Mouse (Mus musculus): ENCODE measurements around the gene Slc41a1.
A peak's percentile ranks its signal among the peaks of the same experiment; 100 is the strongest.
"Not testable (repeated sequence)": the region's sequence is repeated elsewhere in the genome, so short reads cannot be mapped to it uniquely, and the experiment has no call there.

Gene Slc41a1

DNA sequence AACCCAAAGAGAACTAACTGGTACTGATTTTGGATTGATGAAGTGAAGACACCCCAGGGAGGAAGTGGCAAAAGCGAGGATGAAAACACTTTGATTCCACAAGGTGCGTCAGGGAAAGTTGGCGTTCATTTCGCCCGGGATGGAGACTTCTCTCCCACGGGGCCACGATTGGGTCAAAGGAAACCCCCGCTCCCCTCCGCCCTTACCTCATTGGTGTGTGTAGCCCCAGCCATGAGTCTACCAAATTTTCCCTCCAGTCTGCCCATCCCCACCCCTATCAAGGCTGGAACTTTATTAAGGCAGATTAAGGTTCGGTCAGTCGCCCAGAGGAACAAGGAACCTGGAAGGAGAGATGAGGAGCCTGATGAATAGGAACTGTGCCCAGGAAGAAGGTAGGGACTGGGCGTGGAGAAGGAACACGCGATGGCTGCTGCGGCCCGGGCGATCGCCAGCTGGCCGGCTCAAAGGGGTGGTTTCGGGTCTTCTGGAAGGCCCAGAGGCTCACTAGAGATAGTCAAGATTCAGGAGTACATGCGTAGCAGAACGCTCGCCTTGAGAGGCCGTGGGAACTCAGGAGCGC is at the start of gene Slc41a1:
TSS of gene Slc41a1 (plus strand) at position 287 of the 580 bp plus-strand sequence.
- no peak for DNase-seq (ENCODE audit: low spot score in 2 of 2)

DNA sequence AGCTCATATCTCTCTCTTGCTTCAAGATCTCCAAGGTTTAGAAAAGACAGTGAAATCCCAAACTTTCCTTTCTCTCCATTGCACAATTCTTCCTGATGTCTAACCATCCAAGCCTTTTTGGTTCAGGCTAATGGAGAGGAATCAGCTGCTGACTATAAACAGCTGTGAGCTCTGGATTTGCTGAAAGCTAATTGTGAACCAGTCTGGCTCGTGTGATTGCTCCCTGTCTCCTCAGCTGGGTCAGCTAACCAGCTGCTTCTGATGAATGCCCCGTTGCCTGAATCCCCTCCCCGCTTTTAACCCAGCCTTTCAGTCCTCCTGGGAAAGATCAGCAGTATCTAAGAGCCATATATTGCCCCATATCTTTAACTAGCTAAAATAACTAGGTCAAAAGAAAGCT is 32.7 kb upstream of the Slc41a1 start:
- DNase-seq (ENCODE audit: low spot score in 2 of 2) = no peak

DNA sequence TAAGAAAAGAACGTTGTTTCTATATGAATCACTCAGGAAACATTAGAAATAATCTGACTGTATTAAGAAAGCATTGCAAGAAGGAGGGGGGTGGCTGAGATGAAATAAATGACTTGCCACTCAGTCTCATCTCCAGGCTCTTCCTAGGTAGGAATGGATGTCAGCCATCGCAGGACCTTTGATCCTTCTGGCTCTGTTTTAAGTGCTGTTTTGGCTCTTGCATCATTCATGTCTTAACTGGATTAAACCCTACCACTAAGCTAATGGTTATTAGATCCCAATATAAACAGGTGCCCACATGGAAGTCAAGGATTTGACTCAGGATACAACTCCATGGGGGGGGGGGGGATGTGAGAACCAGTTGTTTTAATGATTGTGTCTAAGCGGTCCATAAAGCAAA is 32.1 kb upstream of the Slc41a1 start:
- no peak for DNase-seq (ENCODE audit: low spot score in 2 of 2)

DNA sequence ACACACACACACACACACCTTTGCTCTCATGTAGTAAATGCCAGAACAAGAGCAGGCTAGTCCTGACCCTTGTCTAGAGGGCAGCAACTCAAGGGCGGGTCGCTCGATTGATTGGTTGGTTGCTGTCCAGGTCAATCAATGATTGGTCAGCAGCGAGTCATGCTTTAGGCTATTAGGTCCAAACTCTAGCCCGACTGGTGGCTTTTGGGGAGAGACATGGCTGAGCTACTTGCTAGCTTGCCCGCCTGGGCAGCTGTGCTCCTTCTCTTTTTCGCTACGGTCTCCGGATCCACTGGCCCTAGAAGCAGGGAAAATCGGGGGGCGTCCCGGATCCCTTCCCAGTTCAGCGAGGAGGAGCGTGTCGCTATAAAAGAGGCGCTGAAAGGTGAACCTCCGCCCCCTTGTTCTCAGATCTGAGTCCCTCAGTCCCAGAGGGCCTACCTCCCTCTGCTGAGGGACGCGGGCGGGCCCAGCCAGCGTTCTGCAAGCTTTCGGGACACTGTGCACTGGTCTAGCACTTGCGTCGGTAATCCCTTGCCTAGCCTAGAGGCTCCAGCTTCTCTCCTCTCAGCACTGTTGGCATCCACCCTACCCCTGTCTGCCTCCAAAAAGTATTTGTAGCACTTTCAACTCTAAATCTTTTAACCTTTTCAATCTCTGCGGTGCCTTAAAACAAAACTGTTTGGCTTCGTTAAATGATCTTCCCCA is 29.9 kb upstream of the Slc41a1 start, which contains the start of gene Pm20d1:
TSS of gene Pm20d1 (plus strand) at position 180 of the 708 bp plus-strand sequence.
- DNase-seq (ENCODE audit: low spot score in 2 of 2) = peak in 1 of 2 experiments; percentile 4

DNA sequence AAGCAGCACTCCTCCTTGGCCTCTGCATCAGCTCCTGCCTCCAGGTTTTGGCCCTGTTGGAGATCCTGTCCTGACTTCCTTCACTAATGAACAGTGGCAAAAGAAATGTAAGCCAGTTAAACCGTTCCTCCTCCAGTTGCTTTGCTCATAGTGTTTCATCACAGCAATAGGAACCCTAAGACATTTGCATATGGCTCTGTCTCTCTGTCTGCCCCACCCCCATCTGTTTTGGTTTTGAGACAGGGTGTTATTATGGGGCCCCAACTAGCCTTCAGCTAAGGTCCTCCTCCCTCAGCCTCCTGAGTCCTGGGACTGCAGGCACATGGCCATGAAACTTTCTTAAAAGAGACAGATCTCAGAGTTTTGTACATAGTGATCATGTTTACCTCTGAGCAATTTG is 27.3 kb upstream of the Slc41a1 start:
- no peak for DNase-seq (ENCODE audit: low spot score in 2 of 2)

DNA sequence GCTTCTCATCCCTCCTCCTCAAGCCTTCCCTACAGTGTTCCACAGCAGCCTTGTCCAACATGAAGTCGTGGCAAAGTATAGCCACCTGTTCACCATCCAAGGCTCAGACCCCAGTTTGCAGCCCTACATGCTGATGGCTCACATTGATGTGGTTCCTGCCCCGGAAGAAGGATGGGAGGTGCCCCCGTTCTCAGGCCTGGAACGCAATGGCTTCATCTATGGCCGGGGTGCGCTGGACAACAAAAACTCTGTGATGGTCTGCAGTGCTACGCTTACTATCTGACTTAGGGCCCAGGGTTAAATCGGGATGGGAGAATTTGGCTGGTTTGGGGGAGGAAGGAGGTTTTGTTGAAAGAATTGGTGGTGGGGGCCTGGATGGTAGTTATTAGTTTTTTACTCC is 26.2 kb upstream of the Slc41a1 start:
- DNase-seq (ENCODE audit: low spot score in 2 of 2) = no peak

DNA sequence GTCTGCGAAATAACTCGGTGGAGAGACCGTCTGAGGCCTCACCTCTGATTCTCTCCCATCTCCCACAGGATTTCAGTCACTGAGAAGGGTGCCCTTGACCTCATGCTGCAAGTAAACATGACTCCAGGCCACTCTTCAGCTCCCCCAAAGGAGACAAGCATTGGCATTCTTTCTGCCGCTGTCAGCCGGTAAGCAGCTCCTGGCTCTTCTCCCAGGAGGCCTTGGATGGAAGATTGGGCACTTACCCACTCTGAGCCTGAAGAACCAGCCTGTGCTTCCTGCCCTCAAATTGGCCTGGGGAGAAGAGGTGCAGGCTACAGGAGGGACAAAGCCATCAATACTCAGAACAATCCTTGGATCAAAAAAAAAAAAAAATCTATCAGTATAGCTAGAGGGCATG is 24.6 kb upstream of the Slc41a1 start:
- DNase-seq (ENCODE audit: low spot score in 2 of 2) = no peak

DNA sequence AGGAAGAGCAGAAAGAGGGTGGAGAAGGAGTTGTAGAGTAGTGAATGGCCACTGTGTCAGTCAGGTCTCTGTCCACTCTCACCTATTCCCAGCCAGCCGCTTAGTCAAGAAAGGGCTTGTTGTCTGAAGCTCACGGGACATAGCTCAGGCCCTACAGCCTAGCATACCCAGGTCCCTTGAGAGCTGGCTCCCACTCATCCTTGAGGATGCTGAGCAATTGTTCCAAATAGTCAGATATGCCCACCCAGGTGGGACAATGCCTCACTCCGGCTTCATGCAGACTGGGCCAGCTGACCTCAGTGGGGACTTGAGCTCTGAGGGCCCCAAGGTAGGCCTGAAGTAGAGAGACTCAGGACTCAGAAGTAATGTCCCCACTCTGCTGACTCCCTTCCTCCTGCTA is 23.1 kb upstream of the Slc41a1 start:
- no peak for DNase-seq (ENCODE audit: low spot score in 2 of 2)

DNA sequence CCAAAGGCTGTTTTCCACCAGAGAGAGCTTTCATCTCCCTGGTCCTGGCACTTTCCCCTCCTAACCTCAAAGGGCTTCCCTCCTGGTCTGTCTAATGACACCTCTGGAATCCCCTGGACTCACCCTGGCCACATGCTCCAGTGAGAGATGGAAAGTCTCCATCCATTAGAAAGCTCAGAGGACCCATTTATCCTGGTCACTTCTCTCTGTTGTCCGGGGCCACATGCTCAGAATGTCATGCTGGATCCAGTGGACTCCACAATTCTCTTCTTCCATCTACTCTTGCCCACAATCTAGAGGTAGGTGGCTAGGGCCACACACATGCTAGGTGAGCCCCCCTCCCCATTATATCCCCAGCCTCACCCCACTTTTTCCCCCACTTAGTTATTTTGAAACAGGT is 18.3 kb upstream of the Slc41a1 start:
- DNase-seq (ENCODE audit: low spot score in 2 of 2) = no peak

DNA sequence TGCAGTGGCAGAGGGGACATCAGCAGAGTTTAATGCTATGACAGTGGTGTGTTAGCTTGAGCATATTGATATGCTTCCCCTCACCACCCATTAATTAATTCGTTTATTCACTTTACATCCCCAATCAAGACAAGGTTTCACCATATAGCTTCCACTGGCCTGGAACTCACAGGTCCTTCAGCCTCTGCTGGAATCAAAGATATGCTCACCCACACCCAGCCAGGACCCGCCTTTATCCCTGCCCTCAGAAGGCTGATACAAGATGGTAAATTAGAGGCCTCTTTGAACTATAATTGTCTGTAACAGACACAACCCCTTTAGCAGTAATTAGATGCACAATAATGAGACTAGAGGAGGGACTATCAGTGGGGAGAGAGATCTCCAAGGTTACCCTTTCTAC is 17.6 kb upstream of the Slc41a1 start:
- DNase-seq (ENCODE audit: low spot score in 2 of 2) = no peak

DNA sequence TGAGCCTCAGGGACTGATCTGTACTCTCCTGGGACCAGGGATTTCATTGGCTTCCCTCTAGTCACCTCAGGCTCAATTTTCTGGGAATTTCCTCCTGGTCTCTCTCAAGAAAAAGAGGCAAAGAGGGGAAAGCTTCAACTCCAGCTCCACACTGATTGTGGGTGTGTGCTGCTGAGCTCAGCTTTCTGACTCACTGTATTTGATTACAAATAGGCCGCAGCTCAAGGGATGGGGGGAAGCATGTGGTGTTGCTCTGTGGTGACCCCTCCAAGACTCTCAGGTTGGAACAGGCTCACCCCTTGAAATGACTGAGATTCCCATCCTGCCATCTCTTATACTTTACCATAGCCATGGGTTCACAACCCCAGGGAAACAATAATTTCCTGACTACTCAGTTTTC is 15.9 kb upstream of the Slc41a1 start:
- no peak for DNase-seq (ENCODE audit: low spot score in 2 of 2)

DNA sequence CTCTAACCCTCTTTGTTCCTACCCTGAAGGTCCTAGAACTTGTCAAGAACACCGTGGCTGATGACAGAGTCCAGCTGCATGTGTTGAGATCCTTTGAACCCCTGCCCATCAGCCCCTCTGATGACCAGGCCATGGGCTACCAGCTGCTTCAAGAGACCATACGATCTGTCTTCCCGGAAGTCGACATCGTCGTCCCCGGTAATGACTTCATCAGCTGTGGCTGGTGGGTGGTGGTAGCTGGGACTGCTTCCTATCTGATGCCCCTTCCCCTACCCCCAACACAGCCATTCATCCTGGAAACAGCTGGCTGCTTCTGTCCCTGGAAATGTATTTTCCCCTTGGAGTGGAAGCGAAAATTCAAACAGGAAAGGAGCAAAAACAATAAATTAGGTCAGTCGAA is 15.3 kb upstream of the Slc41a1 start:
- DNase-seq (ENCODE audit: low spot score in 2 of 2) = no peak

DNA sequence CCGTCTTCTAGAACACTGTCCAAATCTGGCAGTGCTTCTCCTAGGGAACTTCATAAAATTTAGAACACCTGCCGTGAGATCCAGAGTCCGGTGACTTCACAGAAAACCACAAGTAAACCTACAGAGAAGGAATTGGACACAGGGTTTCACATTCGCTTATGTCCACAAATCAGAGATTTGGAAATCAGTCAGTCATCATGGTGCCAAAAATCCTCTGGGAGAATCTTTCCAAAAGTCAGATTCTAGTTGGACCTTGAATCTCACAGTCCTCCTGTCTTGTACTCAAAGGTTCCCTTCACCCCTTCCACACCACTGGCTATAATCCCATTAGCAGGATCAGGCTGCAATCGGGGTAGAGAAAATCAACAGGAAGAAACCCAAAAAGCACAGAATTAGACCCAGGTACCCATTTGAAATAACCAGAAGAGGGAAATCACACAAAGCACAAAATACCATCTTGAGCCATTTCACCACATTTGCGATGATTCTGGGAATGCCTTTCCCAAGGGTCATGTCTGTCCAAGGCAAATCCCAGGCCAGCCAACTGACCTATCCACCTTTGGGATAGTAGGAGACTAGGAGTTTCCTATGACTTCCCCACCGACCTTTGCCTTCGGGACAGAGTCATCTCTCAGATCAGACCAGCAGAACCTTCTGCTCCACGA is 14.5 kb upstream of the Slc41a1 start:
- no peak for DNase-seq (ENCODE audit: low spot score in 2 of 2)

DNA sequence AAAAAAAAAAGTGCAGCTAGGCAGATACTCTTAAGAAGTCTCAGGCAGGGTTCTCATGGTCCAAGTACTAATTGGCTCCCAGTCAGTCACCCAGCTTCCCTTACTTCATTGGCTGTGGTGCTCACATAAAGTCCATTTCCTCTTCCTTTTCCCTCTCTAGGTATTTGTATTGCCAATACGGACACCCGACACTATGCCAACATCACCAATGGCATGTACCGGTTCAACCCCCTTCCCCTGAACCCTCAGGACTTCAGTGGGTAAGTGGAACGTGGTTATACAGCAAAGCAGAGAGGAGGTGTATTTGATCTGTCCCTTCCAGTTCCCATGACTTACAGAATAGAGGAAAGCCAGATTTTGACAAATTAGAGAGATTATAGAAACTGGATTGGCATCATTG is 13.6 kb upstream of the Slc41a1 start:
- DNase-seq (ENCODE audit: low spot score in 2 of 2) = no peak

DNA sequence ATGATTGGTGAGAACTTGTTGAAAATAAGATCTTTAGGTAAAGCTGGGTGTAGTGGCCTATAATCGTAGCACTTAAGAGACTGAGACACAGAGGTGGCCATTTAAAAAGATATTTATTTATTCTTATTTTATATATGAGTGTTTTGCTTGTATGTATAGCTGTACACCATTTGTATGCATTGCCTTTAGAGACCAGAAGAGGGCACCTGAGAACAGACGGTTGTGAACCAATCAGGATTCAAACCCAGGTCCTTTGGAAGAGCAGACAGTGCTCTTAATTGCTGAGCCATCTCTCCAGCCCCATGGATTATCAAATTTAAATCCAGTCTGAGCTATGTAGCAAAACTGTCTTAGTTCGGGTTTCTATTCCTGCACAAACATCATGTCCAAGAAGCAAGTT is 13.1 kb upstream of the Slc41a1 start:
- no peak for DNase-seq (ENCODE audit: low spot score in 2 of 2)

DNA sequence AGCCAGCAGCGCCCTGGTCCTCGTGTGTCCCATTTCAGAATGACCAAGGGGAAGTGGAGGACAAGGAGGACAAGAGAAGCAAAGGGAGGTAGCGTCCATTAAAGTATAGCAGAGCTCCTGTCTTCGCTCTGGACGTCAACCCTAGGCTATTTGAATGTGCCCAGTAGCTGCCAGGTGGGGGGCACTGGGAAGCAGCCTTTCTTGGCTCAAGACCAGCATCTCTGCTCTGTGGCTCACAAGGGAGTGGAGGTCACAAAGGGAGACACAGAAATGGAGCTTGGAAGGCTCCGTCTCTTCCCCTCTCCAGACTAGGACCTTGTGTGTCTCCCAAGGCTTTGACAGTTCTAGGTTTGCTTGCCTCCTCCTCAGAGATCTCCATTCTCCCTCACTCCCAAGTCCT is 10.4 kb upstream of the Slc41a1 start:
- no peak for DNase-seq (ENCODE audit: low spot score in 2 of 2)

DNA sequence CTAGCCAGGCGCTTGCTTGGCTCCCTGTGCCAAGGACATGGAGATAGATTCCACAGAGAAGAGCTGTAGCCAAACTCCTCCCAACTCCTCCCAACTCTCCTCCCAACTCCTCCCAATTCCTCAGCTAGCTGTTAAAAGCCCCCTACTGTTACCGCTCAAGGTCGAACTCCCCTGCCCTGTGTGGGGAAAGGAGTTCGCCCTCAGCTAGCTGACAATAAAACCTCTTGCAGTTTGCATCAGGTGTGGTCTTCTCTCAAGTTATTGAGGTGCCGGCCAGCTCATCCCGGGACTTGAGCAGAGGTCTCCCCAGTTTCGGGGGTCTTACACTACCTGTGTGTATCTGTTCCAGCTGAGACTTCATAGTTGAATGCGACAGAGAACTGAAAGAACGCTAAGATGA is 6.9 kb upstream of the Slc41a1 start:
- not testable (repeated sequence) for DNase-seq (ENCODE audit: low spot score in 2 of 2)

DNA sequence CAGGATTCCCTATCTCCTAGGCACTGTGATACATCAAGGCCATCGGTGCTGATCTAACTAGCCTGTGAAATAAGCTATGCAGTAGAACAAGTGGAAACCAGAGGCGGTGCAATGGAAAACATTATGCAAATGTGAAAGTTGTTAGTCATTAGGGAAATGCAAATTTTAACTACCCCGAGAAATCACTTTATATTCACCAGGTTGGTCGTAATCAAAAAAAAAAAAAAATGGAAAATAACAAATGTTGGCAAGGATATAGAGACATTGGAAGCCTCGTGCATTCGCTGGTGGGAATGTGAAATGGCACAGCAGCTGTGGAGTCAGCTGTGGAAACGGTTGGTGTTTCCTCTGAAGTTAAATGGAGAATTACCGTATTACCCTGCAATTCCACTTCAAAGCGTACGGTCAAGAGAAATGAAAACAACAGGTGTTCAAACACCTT is 6.4 kb upstream of the Slc41a1 start:
- peak in 1 of 2 experiments; percentile 45 for DNase-seq (ENCODE audit: low spot score in 2 of 2)

DNA sequence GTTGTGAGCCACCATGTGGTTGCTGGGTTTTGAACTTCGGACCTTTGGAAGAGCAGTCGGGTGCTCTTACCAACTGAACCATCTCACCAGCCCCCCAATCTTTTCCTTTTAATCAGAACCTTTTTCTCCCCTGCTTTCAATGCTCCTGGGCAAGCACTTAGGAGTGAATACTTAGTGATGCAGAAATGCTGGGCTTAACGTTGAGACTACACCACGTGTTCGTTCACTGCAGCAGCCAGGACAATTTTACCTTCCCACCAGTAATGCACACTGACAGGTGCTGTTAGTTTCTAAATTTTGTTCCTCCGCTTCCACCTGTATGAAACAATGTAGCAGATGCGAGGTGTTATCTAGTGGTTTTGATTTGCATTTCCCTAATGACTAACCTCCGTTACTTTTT is 5.0 kb upstream of the Slc41a1 start:
- no peak for DNase-seq (ENCODE audit: low spot score in 2 of 2)

DNA sequence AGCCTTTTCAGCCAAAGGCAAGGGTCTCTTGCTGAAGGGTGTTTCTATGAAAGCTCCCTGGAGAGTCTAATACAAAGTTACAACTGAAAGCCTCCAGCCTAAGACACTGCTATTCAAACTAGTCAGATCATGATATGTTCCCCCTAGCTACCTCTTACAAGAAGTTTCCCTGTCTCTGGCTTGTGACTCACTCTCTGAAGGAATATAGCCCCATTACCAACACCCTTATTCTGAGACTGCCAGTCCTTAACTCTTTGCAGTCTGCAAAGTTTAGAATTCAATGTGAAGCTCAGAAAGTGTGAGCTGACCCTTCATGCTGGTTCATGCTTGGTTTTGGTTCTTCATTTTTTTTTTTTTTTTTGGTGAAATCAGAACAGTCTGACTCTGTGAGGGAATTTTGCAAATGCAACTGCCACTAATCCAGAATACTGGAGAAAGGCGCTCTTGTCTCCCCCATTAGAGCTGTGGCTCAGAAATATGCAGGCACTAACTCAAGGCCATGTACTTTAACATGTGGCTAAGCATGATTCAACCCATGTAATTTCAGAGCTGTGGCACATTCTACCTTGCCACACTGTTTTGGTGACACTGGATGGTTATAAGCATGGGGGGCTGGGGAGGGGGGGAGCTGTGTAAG is 4.3 kb upstream of the Slc41a1 start:
- DNase-seq (ENCODE audit: low spot score in 2 of 2) = no peak

DNA sequence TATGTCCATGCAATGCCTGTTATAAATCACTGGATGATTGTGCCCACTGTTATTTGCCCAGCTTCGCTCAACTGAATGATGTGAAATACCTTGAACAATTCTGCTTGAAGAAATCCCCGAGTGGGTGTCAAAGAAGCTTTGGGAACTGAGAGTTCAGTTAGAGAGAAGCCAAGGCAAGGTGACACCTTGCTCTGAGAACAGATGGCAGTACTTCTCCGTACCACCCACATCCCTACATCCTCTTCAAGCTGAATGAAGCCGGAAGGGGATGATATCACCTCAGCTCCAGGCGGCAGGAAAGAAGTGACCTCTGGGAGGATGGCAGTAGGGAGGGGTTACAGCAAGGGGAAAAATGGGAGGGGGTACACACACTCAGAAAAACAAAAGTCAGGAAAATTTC is 3.7 kb upstream of the Slc41a1 start:
- peak; percentile 36 to 51 for DNase-seq (ENCODE audit: low spot score in 2 of 2)

DNA sequence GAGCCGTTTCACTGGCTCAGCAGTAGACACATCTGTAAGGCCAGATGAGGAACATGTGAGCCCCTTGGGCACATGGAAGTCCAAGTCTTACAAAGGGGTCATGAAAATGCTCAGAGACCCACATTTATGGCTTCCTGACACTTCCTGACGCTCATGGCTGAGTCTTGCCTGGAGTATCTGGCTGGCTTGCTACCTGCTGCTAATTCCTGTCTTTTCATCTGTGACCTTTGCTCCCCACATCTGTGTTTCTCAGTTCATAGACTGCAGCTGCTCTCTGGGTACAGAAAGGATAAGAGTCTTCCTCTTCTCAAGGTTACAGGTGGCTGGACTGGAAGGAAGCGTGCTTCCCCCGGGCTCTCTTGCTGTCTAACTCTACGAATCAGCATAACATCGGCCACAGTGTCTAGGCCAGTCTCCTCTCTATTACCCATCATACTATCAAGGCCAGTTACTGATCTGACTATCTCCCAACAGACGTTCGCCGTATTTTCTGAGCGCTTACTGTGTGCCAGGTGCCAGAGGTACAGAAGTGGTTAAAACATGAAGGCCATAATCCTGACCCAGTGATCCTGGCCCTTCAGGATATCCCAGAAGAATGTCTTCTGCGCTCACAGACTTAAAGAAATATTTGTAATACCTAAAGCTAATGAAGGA is 2.6 kb upstream of the Slc41a1 start:
- DNase-seq (ENCODE audit: low spot score in 2 of 2) = no peak

Measured in frontal cortex, postnatal 36 days (tissue).